Mouse (Mus musculus) embryonic facial prominence, embryonic 11.5 days (tissue): ENCODE measurements at regions not wholly inside any gene's neighbourhood (a gene's known extent, or its start where the extent isn't known, plus 50 kb on each side); places are given as distances from the start of the nearest gene placed in this dataset.

Experiments used
- ATAC-seq: fragments of 200-750 bp; cut with Nextera tagmentation; replicated peaks from 2 replicates; pipeline ENCODE4 v1.8.0; 2017; ENCODE audit warnings: low read depth; ENCODE audit not compliant: insufficient number of reproducible peaks, low FRiP score, low TSS enrichment
- DNase-seq: peaks from one replicate; pipeline ENCODE4 v3.0.0-alpha.2; 2015; ENCODE audit warnings: low spot score
- H3K27ac ChIP-seq: fragments of 300-500 bp; sonication (generic); replicated peaks from 2 replicates; pipeline ENCODE4 v1.5.1; 2014; ENCODE audit warnings: mild to moderate bottlenecking, low read depth, low read length, control low read depth
- H3K27me3 ChIP-seq: fragments of 300-500 bp; sonication (generic); 2 replicates; pipeline ENCODE4 v1.6.1; 2014; ENCODE audit warnings: mild to moderate bottlenecking, low read length, moderate library complexity, mixed read lengths; ENCODE audit not compliant: control insufficient read depth, insufficient read depth
- H3K36me3 ChIP-seq: fragments of 300-500 bp; sonication (generic); replicated peaks from 2 replicates; pipeline ENCODE4 v1.6.1; 2014; ENCODE audit warnings: low read depth, mild to moderate bottlenecking, low read length, moderate library complexity, mixed read lengths; ENCODE audit not compliant: control insufficient read depth, insufficient read depth
- H3K4me1 ChIP-seq: fragments of 300-500 bp; sonication (generic); 2 replicates; pipeline ENCODE4 v1.6.1; 2014; ENCODE audit warnings: low read length, mixed read lengths; ENCODE audit not compliant: control insufficient read depth, insufficient read depth
- H3K4me2 ChIP-seq: fragments of 300-500 bp; sonication (generic); 2 replicates; pipeline ENCODE4 v1.6.1; 2014; ENCODE audit warnings: low read depth, mild to moderate bottlenecking, control low read depth, low read length, moderate library complexity
- H3K4me3 ChIP-seq: fragments of 300-500 bp; sonication (generic); 2 replicates; pipeline ENCODE4 v1.5.1; 2014; ENCODE audit warnings: low read depth, low read length, control low read depth
- H3K9ac ChIP-seq: fragments of 300-500 bp; sonication (generic); replicated peaks from 2 replicates; pipeline ENCODE4 v1.6.1; 2014; ENCODE audit warnings: mild to moderate bottlenecking, control low read depth, low read length
- H3K9me3 ChIP-seq: fragments of 300-500 bp; sonication (generic); replicated peaks from 2 replicates; pipeline ENCODE4 v1.6.1; 2016; ENCODE audit warnings: mild to moderate bottlenecking, low read length, inconsistent platforms, mixed read lengths; ENCODE audit not compliant: control insufficient read depth
- WGBS: fragments of 180-500 bp; shearing (Covaris S2); extraction: QIAGEN DNeasy Blood & Tissue Kit; methylation state at CpG from one replicate; pipeline ENCODE4 v1.1.7; 2014; 5-methylcytosine and 5-hydroxymethylcytosine counted together

- no peaks in the 10 kb centered on the region for H3K36me3 ChIP-seq
- ATAC-seq (0 out of 2 replicates have a peak, but pooled peaks have one; percentile 48), DNase-seq (no peak)
- H3K27me3 ChIP-seq = no peaks in the 10 kb centered on the region
- WGBS = 75% methylated on average over 3 of the region's 3 CpGs
- no peak overlapping the region for H3K4me2 ChIP-seq
- H3K4me3 ChIP-seq = no peak overlapping the region
- no peak overlapping the region for H3K27ac ChIP-seq
- H3K9me3 ChIP-seq = no peaks in the 10 kb centered on the region
- H3K4me1 ChIP-seq = no peaks in the 10 kb centered on the region
- H3K9ac ChIP-seq = no peak overlapping the region
Observed at GRCm38 (mm10) chr11:27215752-27216151, 622.0 kb upstream of the Vrk2 start.

- no peak overlapping the region for H3K27ac ChIP-seq
- no peak overlapping the region for H3K4me2 ChIP-seq
- no peaks in the 10 kb centered on the region for H3K9me3 ChIP-seq
- no peaks in the 10 kb centered on the region for H3K4me1 ChIP-seq
- WGBS = 80% methylated on average over 17 of the region's 17 CpGs
- DNase-seq (no peak), ATAC-seq (no peak)
- H3K27me3 ChIP-seq = no peaks in the 10 kb centered on the region
- no peaks in the 10 kb centered on the region for H3K36me3 ChIP-seq
- no peak overlapping the region for H3K9ac ChIP-seq
- no peak overlapping the region for H3K4me3 ChIP-seq
Observed at GRCm38 (mm10) chr11:27203330-27204214, 609.8 kb upstream of the Vrk2 start.

- Histone ChIP-seq H3K9ac (no peak overlapping the region), H3K27ac (no peak overlapping the region), H3K4me2 (no peak overlapping the region), H3K4me1 (no peaks in the 10 kb centered on the region), H3K36me3 (no peaks in the 10 kb centered on the region), H3K9me3 (no peaks in the 10 kb centered on the region), H3K27me3 (no peaks in the 10 kb centered on the region), H3K4me3 (no peak overlapping the region)
- ATAC-seq = no peak
- no peak for DNase-seq
- 80% methylated on average over 2 of the region's 2 CpGs for WGBS
Observed at GRCm38 (mm10) chr11:27184035-27184434, 590.2 kb upstream of the Vrk2 start.

GRCm38 (mm10) chr11:27183422-27183821 lies 589.6 kb upstream of the Vrk2 start:
- H3K27ac ChIP-seq = no peak overlapping the region
- no peak overlapping the region for H3K9ac ChIP-seq
- H3K9me3 ChIP-seq = no peaks in the 10 kb centered on the region
- no peak for DNase-seq
- H3K4me2 ChIP-seq = no peak overlapping the region
- no peaks in the 10 kb centered on the region for H3K36me3 ChIP-seq
- ATAC-seq = no peak
- H3K27me3 ChIP-seq = no peaks in the 10 kb centered on the region
- H3K4me3 ChIP-seq = no peak overlapping the region
- no peaks in the 10 kb centered on the region for H3K4me1 ChIP-seq

- no peak overlapping the region for H3K27ac ChIP-seq
- no peaks in the 10 kb centered on the region for H3K36me3 ChIP-seq
- H3K9ac ChIP-seq = no peak overlapping the region
- H3K9me3 ChIP-seq = no peaks in the 10 kb centered on the region
- no peak overlapping the region for H3K4me3 ChIP-seq
- ATAC-seq (no peak), DNase-seq (no peak)
- no peaks in the 10 kb centered on the region for H3K27me3 ChIP-seq
- no peak overlapping the region for H3K4me2 ChIP-seq
- no peaks in the 10 kb centered on the region for H3K4me1 ChIP-seq
Observed at GRCm38 (mm10) chr11:27160411-27160810, 566.6 kb upstream of the Vrk2 start.
